Mouse (Mus musculus) small intestine, adult 2 months (tissue): ENCODE measurements around the gene Tefm.

ENCODE experiments used
- CTCF ChIP-seq: fragments of 200-500 bp; IDR thresholded peaks from 2 replicates; pipeline ENCODE4 v1.5.1; 2012; ENCODE audit warnings: low read depth, mild to moderate bottlenecking, control low read depth, inconsistent platforms, low read length, moderate library complexity, mixed read lengths; ENCODE audit not compliant: insufficient replicate concordance, insufficient read length; ENCODE audit errors: extremely low read depth
- POLR2A ChIP-seq: fragments of 200-500 bp; IDR thresholded peaks from 2 replicates; pipeline ENCODE4 v1.6.1; 2012; ENCODE audit warnings: low read depth, mild to moderate bottlenecking, control low read depth, inconsistent platforms, low read length, moderate library complexity

GRCm38 (mm10) chr11:80155541-80155940 lies 13.6 kb upstream of the Tefm start:
- TF ChIP-seq CTCF, result no peak
- no peak for TF ChIP-seq POLR2A
